Mouse (Mus musculus) ovary, adult 10 weeks (tissue): ENCODE results near the gene Gcc1. TPM values are rescaled to one million over a fixed set of nuclear protein-coding genes. Genes with fewer than 3 reads are reported as not detected.

Source experiments
- polyA plus RNA-seq: library from polyadenylated mRNA; stranded (reverse); fragments of 350-450 nt; fragmentation: Illumina TruSeq; extraction: RNeasy Lipid Tissue Mini Kit (QIAGEN cat#74804); gene quantifications from one replicate; pipeline ENCODE4 v1.2.3, GENCODE M21; 2014

Gene Gcc1
- polyA plus RNA-seq = 12.7 TPM

GRCm38 (mm10) chr6:28428290-28428689, at the start of gene Gcc1:
TSS of gene Gcc1 (minus strand) at chr6:28428390.

DNA sequence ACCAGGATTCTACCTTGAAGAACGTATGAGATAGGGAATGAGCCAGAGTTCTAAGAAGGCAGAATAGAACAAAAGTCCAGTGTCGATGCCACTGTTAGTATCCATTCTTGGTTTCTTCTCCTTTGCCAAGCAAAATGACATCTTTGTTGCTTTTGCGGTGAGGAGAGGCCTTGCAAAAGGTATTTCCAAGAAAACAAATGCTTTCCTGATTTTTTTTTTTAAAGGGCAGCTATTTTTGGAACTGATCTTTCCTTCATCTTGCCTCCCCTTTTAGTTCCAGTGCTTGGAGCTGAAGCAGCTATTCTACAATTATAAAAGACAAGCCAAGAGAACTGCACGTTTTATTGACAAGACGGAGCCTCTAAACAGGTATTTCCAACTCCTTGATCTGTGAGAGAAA, 46.6 kb upstream of the Gcc1 start, which contains the start of gene Snd1:
TSS of gene Snd1 (plus strand) at position 301 of the 400 bp plus-strand sequence.

DNA sequence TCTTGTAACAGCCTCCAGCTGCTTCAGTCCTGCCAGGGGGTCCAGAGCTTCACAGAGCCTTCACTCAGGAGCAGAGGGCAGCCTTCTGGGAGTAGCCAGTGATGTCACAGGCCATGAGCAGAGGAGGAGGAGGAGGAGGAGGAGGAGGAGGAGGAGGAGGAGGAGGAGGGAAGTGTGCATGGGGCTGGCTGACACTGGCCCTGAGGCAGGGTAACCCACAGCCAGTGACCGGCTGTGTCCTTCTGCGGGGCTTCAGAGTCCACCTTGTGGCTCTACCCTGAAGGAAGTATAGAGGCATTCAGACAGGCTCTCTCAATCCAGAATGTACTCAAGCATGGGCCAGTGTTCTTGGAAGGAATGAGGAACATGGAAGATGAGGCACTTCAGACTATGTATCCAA, 21.1 kb upstream of the Gcc1 start, which contains the start of gene Pax4:
TSS of gene Pax4 (minus strand) at position 101 of the 400 bp plus-strand sequence.

DNA sequence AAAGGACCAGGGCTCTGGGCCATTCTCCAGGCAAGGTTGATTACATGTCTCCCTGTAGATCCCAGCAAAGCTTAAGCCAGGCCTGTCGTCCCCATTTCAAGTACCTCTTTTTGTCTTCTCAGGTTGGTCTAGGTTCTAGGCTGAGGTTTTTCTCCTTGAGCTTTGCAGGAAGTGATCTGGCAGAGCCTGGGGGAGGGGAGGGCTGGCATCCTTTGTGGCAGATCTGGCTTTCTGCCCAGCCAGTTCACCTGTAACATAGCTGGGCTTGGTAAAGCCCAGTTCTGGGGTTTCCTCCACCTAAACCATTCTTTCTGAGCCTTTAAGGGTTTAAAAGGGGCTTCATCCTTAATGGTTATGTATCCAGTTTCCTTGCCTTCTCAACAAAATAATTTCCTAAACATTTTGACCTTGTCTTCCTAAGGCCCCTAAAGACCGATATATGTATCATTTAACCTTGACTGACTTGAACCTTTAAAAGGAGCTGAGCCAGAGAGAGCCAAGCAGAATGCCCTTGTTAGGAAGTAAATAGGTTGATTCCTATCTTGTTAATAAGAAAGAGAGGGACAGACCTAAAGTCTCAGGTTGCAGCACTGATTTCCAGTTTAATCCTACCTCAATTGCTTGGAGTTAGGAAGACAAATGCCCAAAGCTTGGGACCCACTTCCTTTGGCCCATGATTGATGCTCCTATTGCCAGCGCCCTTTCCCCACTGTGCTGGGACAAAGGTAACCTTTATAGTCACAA, 922 bp downstream of the Gcc1 start, which contains the start of gene Fscn3:
TSS of gene Fscn3 (plus strand) at position 694 of the 744 bp plus-strand sequence.

DNA sequence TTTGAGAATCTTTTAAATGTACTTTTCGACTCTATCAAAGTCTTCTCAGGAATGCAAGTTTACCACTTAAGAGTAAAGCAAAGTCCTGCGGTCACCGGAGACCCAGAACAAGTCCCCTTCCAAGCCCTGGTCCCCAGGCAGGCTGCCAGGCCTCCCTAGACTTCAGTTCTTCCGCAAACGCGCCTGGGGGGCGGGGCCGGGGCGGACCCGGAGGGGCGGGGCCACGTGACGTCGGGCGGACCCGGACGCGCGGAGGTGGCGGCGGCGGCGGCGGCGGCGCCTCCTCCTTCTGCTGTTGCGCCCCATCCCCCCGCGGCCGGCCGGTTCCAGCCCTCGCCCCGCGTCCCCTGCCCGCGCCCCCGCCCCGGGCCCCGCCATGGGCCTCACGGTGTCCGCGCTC, 4.9 kb downstream of the Gcc1 start, which contains the start of gene Arf5:
TSS of gene Arf5 (plus strand) at position 248 of the 400 bp plus-strand sequence.

GRCm38 (mm10) chr6:28397681-28398203, 30.4 kb downstream of the Gcc1 start, which contains the start of gene Zfp800:
TSS of gene Zfp800 (minus strand) at chr6:28398005.

Other genes starting within 250 kb of the Gcc1 start
- gene Zfp800, start 30.4 kb downstream of the Gcc1 start, polyA plus RNA-seq = 88.9 TPM
- 23.9 TPM for gene Arf5, start 4.8 kb downstream of the Gcc1 start, polyA plus RNA-seq
- gene Fscn3, start 601 bp downstream of the Gcc1 start, polyA plus RNA-seq = not detected
- gene Pax4, start 21.0 kb upstream of the Gcc1 start, polyA plus RNA-seq = not detected
- 25.0 TPM for gene Snd1, start 46.7 kb upstream of the Gcc1 start, polyA plus RNA-seq